Mouse (Mus musculus): ENCODE measurements around the gene Gm11444. TPM values are rescaled to one million over a fixed set of nuclear protein-coding genes. Genes with fewer than 3 reads are reported as not detected.
A peak's percentile ranks its signal among the peaks of the same experiment; 100 is the strongest.

The Gm11444 gene
- polyA plus RNA-seq (2015; fragmentation: Nextera tagmentation; extraction: Ambion mirVana), result not detected in 2 replicates

- Histone ChIP-seq H3K9me3 (ENCODE audit: control insufficient read depth, low read length) (no peaks in the 10 kb centered on the region), H3K9ac (ENCODE audit: low read length) (no peak within 1 kb of the TSS), H3K27ac (ENCODE audit: low read length) (no peak within 1 kb of the TSS; the same call in 1 of the 2 replicates), H3K4me1 (replicated peaks; ENCODE audit: control insufficient read depth, insufficient read depth, low read length) (peaks cover 6% of the 10 kb centered on the region), H3K4me3 (ENCODE audit: low read length) (no peak within 1 kb of the TSS; the same call in 1 of the 2 replicates), H3K27me3 (ENCODE audit: control insufficient read depth, insufficient read depth, low read depth, low read length) (peaks cover 2% of the 10 kb centered on the region; the same call in 1 of the 2 replicates), H3K4me2 (ENCODE audit: low read depth, low read length) (no peak within 1 kb of the TSS), H3K36me3 (ENCODE audit: control insufficient read depth, insufficient read depth, low read length) (no peaks in the 10 kb centered on the region)
- no peak for ATAC-seq (ENCODE audit: low read depth)
- 88% methylated on average over 6 of the region's 6 CpGs for WGBS
These were observed at the start of gene Gm11444 for GRCm38 (mm10) chr11:85850233-85850632. Gene Gm11444 (minus strand): TSS chr11:85850333.

GRCm38 (mm10) chr11:85896335-85896985 is 46.3 kb upstream of the Gm11444 start:
- Histone ChIP-seq H3K4me2 (ENCODE audit: low read depth, low read length) (peak overlapping the region; percentile 69), H3K4me1 (replicated peaks; ENCODE audit: control insufficient read depth, insufficient read depth, low read length) (peaks cover 30% of the 10 kb centered on the region), H3K9me3 (ENCODE audit: control insufficient read depth, low read length) (no peaks in the 10 kb centered on the region), H3K36me3 (ENCODE audit: control insufficient read depth, insufficient read depth, low read length) (peaks cover 23% of the 10 kb centered on the region), H3K27ac (ENCODE audit: low read length) (peak overlapping the region; percentile 92), H3K9ac (ENCODE audit: low read length) (0 out of 2 replicates have a peak overlapping the region, but pooled peaks have one; percentile 31), H3K27me3 (ENCODE audit: control insufficient read depth, insufficient read depth, low read depth, low read length) (peaks cover 28% of the 10 kb centered on the region), H3K4me3 (ENCODE audit: low read length) (no peak overlapping the region)
- 25% methylated on average over 12 of the region's 13 CpGs for WGBS
- ATAC-seq (ENCODE audit: low read depth), result peak; percentile 21

GRCm38 (mm10) chr11:85894731-85895545 is 44.8 kb upstream of the Gm11444 start:
- Histone ChIP-seq H3K27ac (ENCODE audit: low read length) (peak overlapping the region; percentile 92), H3K27me3 (ENCODE audit: control insufficient read depth, insufficient read depth, low read depth, low read length) (peaks cover 35% of the 10 kb centered on the region)

GRCm38 (mm10) chr11:85894136-85894530 is 44.0 kb upstream of the Gm11444 start:
- Histone ChIP-seq H3K4me3 (ENCODE audit: low read length) (peak overlapping the region; percentile 45; the same call in 1 of the 2 replicates), H3K27ac (ENCODE audit: low read length) (peak overlapping the region; percentile 92), H3K4me1 (replicated peaks; ENCODE audit: control insufficient read depth, insufficient read depth, low read length) (peaks cover 30% of the 10 kb centered on the region), H3K9ac (ENCODE audit: low read length) (0 out of 2 replicates have a peak overlapping the region, but pooled peaks have one; percentile 41), H3K9me3 (ENCODE audit: control insufficient read depth, low read length) (no peaks in the 10 kb centered on the region), H3K4me2 (ENCODE audit: low read depth, low read length) (peak overlapping the region; percentile 69), H3K27me3 (ENCODE audit: control insufficient read depth, insufficient read depth, low read depth, low read length) (peaks cover 43% of the 10 kb centered on the region), H3K36me3 (ENCODE audit: control insufficient read depth, insufficient read depth, low read length) (peaks cover 7% of the 10 kb centered on the region; the same call in 1 of the 2 replicates)
- ATAC-seq (ENCODE audit: low read depth), result no peak
- WGBS, result 6% methylated on average over 3 of the region's 3 CpGs

More at GRCm38 (mm10) chr11:85894731-85895545, 44.8 kb upstream of the Gm11444 start:
- H3K9ac ChIP-seq (ENCODE audit: low read length), result peak overlapping the region; percentile 68
- peak overlapping the region; percentile 69 for H3K4me2 ChIP-seq (ENCODE audit: low read depth, low read length)
- ATAC-seq (ENCODE audit: low read depth), result peak; percentile 53
- peaks cover 30% of the 10 kb centered on the region for H3K4me1 ChIP-seq (replicated peaks; ENCODE audit: control insufficient read depth, insufficient read depth, low read length)
- H3K36me3 ChIP-seq (ENCODE audit: control insufficient read depth, insufficient read depth, low read length), result peaks cover 10% of the 10 kb centered on the region
- peak overlapping the region; percentile 45 for H3K4me3 ChIP-seq (ENCODE audit: low read length)
- no peaks in the 10 kb centered on the region for H3K9me3 ChIP-seq (ENCODE audit: control insufficient read depth, low read length)
- 2% methylated on average over 43 of the region's 43 CpGs for WGBS

- Histone ChIP-seq H3K4me3 (ENCODE audit: low read length) (peak overlapping the region; percentile 23; the same call in 1 of the 2 replicates), H3K27ac (ENCODE audit: low read length) (peak overlapping the region; percentile 92), H3K4me1 (replicated peaks; ENCODE audit: control insufficient read depth, insufficient read depth, low read length) (peaks cover 33% of the 10 kb centered on the region), H3K4me2 (ENCODE audit: low read depth, low read length) (peak overlapping the region; percentile 69), H3K9ac (ENCODE audit: low read length) (peak overlapping the region; percentile 87), H3K36me3 (ENCODE audit: control insufficient read depth, insufficient read depth, low read length) (peaks cover 3% of the 10 kb centered on the region; the same call in 1 of the 2 replicates), H3K27me3 (ENCODE audit: control insufficient read depth, insufficient read depth, low read depth, low read length) (peaks cover 47% of the 10 kb centered on the region), H3K9me3 (ENCODE audit: control insufficient read depth, low read length) (no peaks in the 10 kb centered on the region)
- WGBS, result 2% methylated on average over 13 of the region's 13 CpGs
- peak; percentile 65 for ATAC-seq (ENCODE audit: low read depth)
These were observed 43.4 kb upstream of the Gm11444 start for GRCm38 (mm10) chr11:85893400-85894135.

- 2% methylated on average over 6 of the region's 6 CpGs for WGBS
- Histone ChIP-seq H3K4me3 (ENCODE audit: low read length) (peak overlapping the region; percentile 63), H3K4me1 (replicated peaks; ENCODE audit: control insufficient read depth, insufficient read depth, low read length) (peaks cover 33% of the 10 kb centered on the region), H3K9me3 (ENCODE audit: control insufficient read depth, low read length) (no peaks in the 10 kb centered on the region), H3K9ac (ENCODE audit: low read length) (peak overlapping the region; percentile 87), H3K27me3 (ENCODE audit: control insufficient read depth, insufficient read depth, low read depth, low read length) (peaks cover 48% of the 10 kb centered on the region), H3K36me3 (ENCODE audit: control insufficient read depth, insufficient read depth, low read length) (peaks cover 2% of the 10 kb centered on the region; the same call in 1 of the 2 replicates), H3K4me2 (ENCODE audit: low read depth, low read length) (peak overlapping the region; percentile 69), H3K27ac (ENCODE audit: low read length) (peak overlapping the region; percentile 92)
- ATAC-seq (ENCODE audit: low read depth), result no peak
These were observed 42.6 kb upstream of the Gm11444 start for GRCm38 (mm10) chr11:85892771-85893170.

- Histone ChIP-seq H3K9me3 (ENCODE audit: control insufficient read depth, low read length) (no peaks in the 10 kb centered on the region), H3K4me3 (ENCODE audit: low read length) (peak overlapping the region; percentile 63), H3K27me3 (ENCODE audit: control insufficient read depth, insufficient read depth, low read depth, low read length) (peaks cover 48% of the 10 kb centered on the region), H3K36me3 (ENCODE audit: control insufficient read depth, insufficient read depth, low read length) (0 out of 2 replicates have a peak, but pooled peaks cover 2% of the 10 kb centered on the region), H3K4me2 (ENCODE audit: low read depth, low read length) (peak overlapping the region; percentile 69), H3K4me1 (replicated peaks; ENCODE audit: control insufficient read depth, insufficient read depth, low read length) (peaks cover 32% of the 10 kb centered on the region), H3K9ac (ENCODE audit: low read length) (peak overlapping the region; percentile 87), H3K27ac (ENCODE audit: low read length) (peak overlapping the region; percentile 92)
- 11% methylated on average over 2 of the region's 2 CpGs for WGBS
- no peak for ATAC-seq (ENCODE audit: low read depth)
These were observed 41.5 kb upstream of the Gm11444 start for GRCm38 (mm10) chr11:85891692-85892040.

GRCm38 (mm10) chr11:85891010-85891691 is 41.0 kb upstream of the Gm11444 start:
- peak overlapping the region; percentile 92 for H3K27ac ChIP-seq (ENCODE audit: low read length)
- H3K4me1 ChIP-seq (replicated peaks; ENCODE audit: control insufficient read depth, insufficient read depth, low read length), result peaks cover 28% of the 10 kb centered on the region
- WGBS, result 3% methylated on average over 13 of the region's 13 CpGs
- H3K9ac ChIP-seq (ENCODE audit: low read length), result peak overlapping the region; percentile 87
- peaks cover 53% of the 10 kb centered on the region for H3K27me3 ChIP-seq (ENCODE audit: control insufficient read depth, insufficient read depth, low read depth, low read length)
- H3K9me3 ChIP-seq (ENCODE audit: control insufficient read depth, low read length), result no peaks in the 10 kb centered on the region
- H3K4me3 ChIP-seq (ENCODE audit: low read length), result peak overlapping the region; percentile 63
- no peak for ATAC-seq (ENCODE audit: low read depth)
- 0 out of 2 replicates have a peak, but pooled peaks cover 2% of the 10 kb centered on the region for H3K36me3 ChIP-seq (ENCODE audit: control insufficient read depth, insufficient read depth, low read length)
- H3K4me2 ChIP-seq (ENCODE audit: low read depth, low read length), result peak overlapping the region; percentile 69
